ENCODE assay signal across 30 mouse cellular contexts in the genomic region with DNA sequence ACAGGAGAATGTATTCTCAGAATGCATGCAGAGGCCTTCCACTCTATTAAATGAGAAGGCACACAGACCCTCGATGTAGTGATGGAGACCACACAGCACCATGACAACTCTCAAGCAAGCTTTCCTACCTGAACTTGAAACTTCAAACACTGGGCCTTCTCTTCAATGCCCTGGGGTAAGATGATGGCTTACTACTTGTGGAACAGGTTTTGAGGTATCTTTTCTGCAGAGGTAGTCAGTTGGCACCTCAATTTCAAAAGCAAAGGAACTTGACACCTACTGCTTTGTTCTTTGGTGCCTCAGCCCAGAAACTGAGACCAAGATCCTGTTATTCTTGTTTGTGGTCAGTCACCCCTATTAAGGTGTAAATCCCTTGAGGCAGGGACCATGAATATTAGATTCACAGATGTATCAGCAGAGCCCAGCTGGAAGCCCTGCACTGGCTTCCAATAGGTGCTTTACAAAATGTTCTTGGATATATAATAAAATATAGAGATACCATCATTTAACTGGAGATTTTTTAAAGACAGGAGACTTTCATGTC.
A peak's percentile ranks its signal among the peaks of the same experiment; 100 is the strongest.
DNase-seq lines count a peak whose midpoint lies in the region; ATAC-seq and TF ChIP-seq lines count a peak whose summit lies in the region.
"Had no signal": no experiment of that assay in that cellular context is flagged by ENCODE, and none has a peak within 500 bp of the region (broad histone marks: within the 10 kb centered on the region; RNA-seq: fewer than 3 reads in every experiment).

No protein-coding gene starts in this region.

- H3K9ac ChIP-seq in kidney, postnatal 0 days (ENCODE audit: low read depth, low read length), result no peak overlapping the region
- no peak overlapping the region for H3K9ac ChIP-seq in kidney, embryonic 16.5 days (replicated peaks; ENCODE audit: low read length)
- H3K9ac ChIP-seq in embryonic facial prominence, embryonic 13.5 days, result no peak overlapping the region
- H3K9ac ChIP-seq: forebrain, embryonic 13.5 days; heart, embryonic 15.5 days; liver, embryonic 14.5 days; neural tube, embryonic 12.5 days had no signal

- H3K4me1 ChIP-seq in kidney, postnatal 0 days (replicated peaks; ENCODE audit: insufficient read depth, low read length), result no peaks in the 10 kb centered on the region
- no peaks in the 10 kb centered on the region for H3K4me1 ChIP-seq in kidney, embryonic 16.5 days (ENCODE audit: insufficient read depth, low read length)
- H3K4me1 ChIP-seq in embryonic facial prominence, embryonic 13.5 days, result no peaks in the 10 kb centered on the region
- H3K4me1 ChIP-seq: forebrain, embryonic 13.5 days; heart, embryonic 10.5 days; heart, embryonic 15.5 days; neural tube, embryonic 12.5 days had no signal

- WGBS in kidney, postnatal 0 days, result 50% methylated on average over 1 of the region's 1 CpGs
- WGBS in kidney, embryonic 16.5 days, result 43% methylated on average over 1 of the region's 1 CpGs
- WGBS in embryonic facial prominence, embryonic 13.5 days, result 48% methylated on average over 1 of the region's 1 CpGs

- H3K4me2 ChIP-seq in kidney, postnatal 0 days (ENCODE audit: low read length), result no peak overlapping the region
- H3K4me2 ChIP-seq in kidney, embryonic 16.5 days (replicated peaks; ENCODE audit: low read depth, low read length), result no peak overlapping the region
- H3K4me2 ChIP-seq in embryonic facial prominence, embryonic 13.5 days, result no peak overlapping the region
- H3K4me2 ChIP-seq: forebrain, embryonic 13.5 days; heart, embryonic 15.5 days; midbrain, embryonic 11.5 days; neural tube, embryonic 12.5 days had no signal

- H3K4me3 ChIP-seq in kidney, postnatal 0 days (replicated peaks; ENCODE audit: low read depth, low read length), result no peak overlapping the region
- no peak overlapping the region for H3K4me3 ChIP-seq in kidney, embryonic 16.5 days (ENCODE audit: low read length)
- no peak overlapping the region for H3K4me3 ChIP-seq in embryonic facial prominence, embryonic 13.5 days
- H3K4me3 ChIP-seq: erythroblast, embryonic 14.5 days; forebrain, embryonic 13.5 days; heart, embryonic 10.5 days; heart, embryonic 15.5 days; layer of hippocampus, adult 2 months; myocyte; neural tube, embryonic 12.5 days had no signal

- DNase-seq in embryo, embryonic 10.5 days (ENCODE audit: low spot score), result peak; percentile 5
- DNase-seq in embryo, embryonic 9.5 days (ENCODE audit: extremely low spot score), result no peak
- peak; percentile 44 for DNase-seq in kidney, postnatal 0 days (ENCODE audit: low spot score)
- DNase-seq in gonadal fat pad, adult 2 months (ENCODE audit: low read depth), result peak; percentile 34
- DNase-seq in gastrocnemius, postnatal 36 days, result no peak
- no peak for DNase-seq in right cerebral cortex, postnatal 10 days (ENCODE audit: low spot score in 2 of 2)
- DNase-seq: adrenal gland, adult 8-10 months; cerebellum, adult 9-10 months; cerebellum, postnatal 36 days; embryo, embryonic 11 days; kidney, adult 2 months; kidney, postnatal 36 days; liver; lung, adult 2 months; right cerebral cortex, adult 18-20 months; right cerebral cortex, postnatal 4 days; thymus, postnatal 14 days had no signal

- H3K9me3 ChIP-seq in kidney, postnatal 0 days (replicated peaks; ENCODE audit: low read length), result no peaks in the 10 kb centered on the region
- no peaks in the 10 kb centered on the region for H3K9me3 ChIP-seq in kidney, embryonic 16.5 days (ENCODE audit: low read length)
- no peaks in the 10 kb centered on the region for H3K9me3 ChIP-seq in embryonic facial prominence, embryonic 13.5 days
- H3K9me3 ChIP-seq: forebrain, embryonic 13.5 days; heart, embryonic 10.5 days; heart, embryonic 15.5 days; neural tube, embryonic 12.5 days had no signal

- no peaks in the 10 kb centered on the region for H3K27me3 ChIP-seq in kidney, postnatal 0 days (ENCODE audit: insufficient read depth, low read length)
- no peaks in the 10 kb centered on the region for H3K27me3 ChIP-seq in kidney, embryonic 16.5 days (ENCODE audit: insufficient read depth, low read length)
- H3K27me3 ChIP-seq in embryonic facial prominence, embryonic 13.5 days, result no peaks in the 10 kb centered on the region
- H3K27me3 ChIP-seq: CH12.LX; forebrain, embryonic 13.5 days; heart, embryonic 15.5 days; neural tube, embryonic 12.5 days had no signal

- no peak; the same call in 1 of the 2 replicates for ATAC-seq in kidney, postnatal 0 days (replicated peaks; ENCODE audit: low FRiP score, low read depth)
- ATAC-seq in kidney, embryonic 16.5 days (ENCODE audit: low FRiP score, low TSS enrichment), result no peak; the same call in 1 of the 2 replicates
- ATAC-seq in embryonic facial prominence, embryonic 13.5 days (ENCODE audit: insufficient number of reproducible peaks, insufficient read depth, low FRiP score, low TSS enrichment, low read depth), result peak; percentile 69
- ATAC-seq: forebrain, embryonic 13.5 days; hindbrain, embryonic 16.5 days had no signal

- no peak for TF ChIP-seq CTCF in kidney, postnatal 0 days (IDR thresholded peaks at IDR 0.05; ENCODE audit: low read depth)

- intact Hi-C loops in gastrocnemius, postnatal 36 days (cut with DNase I), result no loop called here

- no peaks in the 10 kb centered on the region for H3K36me3 ChIP-seq in kidney, postnatal 0 days (ENCODE audit: insufficient read depth, low read length)
- H3K36me3 ChIP-seq in kidney, embryonic 16.5 days (ENCODE audit: insufficient read depth, low read length), result no peaks in the 10 kb centered on the region
- no peaks in the 10 kb centered on the region for H3K36me3 ChIP-seq in embryonic facial prominence, embryonic 13.5 days
- H3K36me3 ChIP-seq: heart, embryonic 10.5 days; heart, embryonic 15.5 days; neural tube, embryonic 12.5 days had no signal

- no peak overlapping the region for H3K27ac ChIP-seq in kidney, postnatal 0 days
- no peak overlapping the region for H3K27ac ChIP-seq in kidney, embryonic 16.5 days (ENCODE audit: low read length)
- H3K27ac ChIP-seq in embryonic facial prominence, embryonic 13.5 days, result 0 out of 2 replicates have a peak overlapping the region, but pooled peaks have one; percentile 44
- H3K27ac ChIP-seq: forebrain, embryonic 13.5 days; heart, embryonic 10.5 days; heart, embryonic 15.5 days; layer of hippocampus, adult 2 months; liver, embryonic 14.5 days; neural tube, embryonic 12.5 days had no signal

Comparison
In these comparisons a context has a peak if more than half of its experiments do, and no peak if none do; other contexts are left out.
1. DNase-seq: peak in embryo, embryonic 10.5 days (single experiment), kidney, postnatal 0 days (single experiment) and gonadal fat pad, adult 2 months (single experiment); none in embryo, embryonic 9.5 days (single experiment), gastrocnemius, postnatal 36 days (0 of 2) and right cerebral cortex, postnatal 10 days (0 of 2).